Mouse (Mus musculus): ENCODE measurements around the gene Krt14. TPM values are rescaled to one million over a fixed set of nuclear protein-coding genes. Genes with fewer than 3 reads are reported as not detected.
"Not testable (repeated sequence)": the region's sequence is repeated elsewhere in the genome, so short reads cannot be mapped to it uniquely, and the experiment has no call there.

The Krt14 gene
- polyA plus RNA-seq (2016; fragmentation: Nextera tagmentation; extraction: Ambion mirVana), result 1.5 and 1.9 TPM in 2 replicates

- DNase-seq (ENCODE audit: low spot score), result no peak
- Histone ChIP-seq H3K27me3 (ENCODE audit: insufficient read depth, poor library complexity, severe bottlenecking) (no peaks in the 10 kb centered on the region), H3K9me3 (no peaks in the 10 kb centered on the region), H3K4me1 (replicated peaks) (no peaks in the 10 kb centered on the region), H3K36me3 (no peaks in the 10 kb centered on the region), H3K27ac (no peak within 1 kb of the TSS), H3K4me3 (no peak within 1 kb of the TSS)
- 93% methylated on average over 8 of the region's 8 CpGs for WGBS
Observed at GRCm38 (mm10) chr11:100207498-100207897, at the start of gene Krt14. Krt14 (minus strand) TSS chr11:100207548.

GRCm38 (mm10) chr11:100255514-100255913, 48.2 kb upstream of the Krt14 start:
- Histone ChIP-seq H3K27ac (no peak overlapping the region), H3K9me3 (no peaks in the 10 kb centered on the region), H3K4me1 (replicated peaks) (peaks cover 7% of the 10 kb centered on the region; the same call in 1 of the 2 replicates), H3K27me3 (ENCODE audit: insufficient read depth, poor library complexity, severe bottlenecking) (no peaks in the 10 kb centered on the region), H3K4me3 (no peak overlapping the region), H3K36me3 (no peaks in the 10 kb centered on the region)
- 92% methylated on average over 6 of the region's 6 CpGs for WGBS
- no peak for DNase-seq (ENCODE audit: low spot score)

- H3K9me3 ChIP-seq, result no peaks in the 10 kb centered on the region
- DNase-seq (ENCODE audit: low spot score), result no peak
- peaks cover 7% of the 10 kb centered on the region; the same call in 1 of the 2 replicates for H3K4me1 ChIP-seq (replicated peaks)
- no peak overlapping the region for H3K27ac ChIP-seq
- H3K4me3 ChIP-seq, result no peak overlapping the region
- no peaks in the 10 kb centered on the region for H3K36me3 ChIP-seq
- WGBS, result 68% methylated on average over 5 of the region's 5 CpGs
- no peaks in the 10 kb centered on the region for H3K27me3 ChIP-seq (ENCODE audit: insufficient read depth, poor library complexity, severe bottlenecking)
Observed at GRCm38 (mm10) chr11:100254360-100255090, 47.2 kb upstream of the Krt14 start.

GRCm38 (mm10) chr11:100248852-100249465, 41.6 kb upstream of the Krt14 start, which contains the start of gene Krt16:
Krt16 (minus strand) TSS chr11:100248902.
- no peak for DNase-seq (ENCODE audit: low spot score)
- no peaks in the 10 kb centered on the region for H3K4me1 ChIP-seq (replicated peaks)
- no peaks in the 10 kb centered on the region for H3K27me3 ChIP-seq (ENCODE audit: insufficient read depth, poor library complexity, severe bottlenecking)
- H3K4me3 ChIP-seq, result no peak within 1 kb of the TSS
- WGBS, result 85% methylated on average over 7 of the region's 7 CpGs
- no peak within 1 kb of the TSS for H3K27ac ChIP-seq
- H3K36me3 ChIP-seq, result no peaks in the 10 kb centered on the region
- no peaks in the 10 kb centered on the region for H3K9me3 ChIP-seq

- H3K4me1 ChIP-seq (replicated peaks); DNase-seq (ENCODE audit: low spot score): not testable (repeated sequence)
- WGBS, result 71% methylated on average over 7 of the region's 7 CpGs
Observed at GRCm38 (mm10) chr11:100246471-100246870, 39.1 kb upstream of the Krt14 start.

GRCm38 (mm10) chr11:100240272-100240671, 32.9 kb upstream of the Krt14 start:
- H3K4me1 ChIP-seq (replicated peaks); DNase-seq (ENCODE audit: low spot score); H3K27ac ChIP-seq; H3K27me3 ChIP-seq (ENCODE audit: insufficient read depth, poor library complexity, severe bottlenecking); H3K36me3 ChIP-seq; H3K4me3 ChIP-seq; H3K9me3 ChIP-seq: not testable (repeated sequence)
- 88% methylated on average over 4 of the region's 4 CpGs for WGBS

More at GRCm38 (mm10) chr11:100246471-100246870, 39.1 kb upstream of the Krt14 start:
- H3K36me3 ChIP-seq; H3K27me3 ChIP-seq (ENCODE audit: insufficient read depth, poor library complexity, severe bottlenecking); H3K4me3 ChIP-seq; H3K27ac ChIP-seq; H3K9me3 ChIP-seq: not testable (repeated sequence)

- H3K27me3 ChIP-seq (ENCODE audit: insufficient read depth, poor library complexity, severe bottlenecking), result no peaks in the 10 kb centered on the region
- H3K4me3 ChIP-seq, result no peak overlapping the region
- H3K9me3 ChIP-seq, result peaks cover 7% of the 10 kb centered on the region; the same call in 1 of the 2 replicates
- no peak overlapping the region for H3K27ac ChIP-seq
- no peaks in the 10 kb centered on the region for H3K4me1 ChIP-seq (replicated peaks)
- WGBS, result 82% methylated on average over 8 of the region's 8 CpGs
- no peak for DNase-seq (ENCODE audit: low spot score)
- no peaks in the 10 kb centered on the region for H3K36me3 ChIP-seq
Observed at GRCm38 (mm10) chr11:100221741-100222140, 14.4 kb upstream of the Krt14 start.

GRCm38 (mm10) chr11:100219304-100219703, 12.0 kb upstream of the Krt14 start:
- H3K36me3 ChIP-seq, result no peaks in the 10 kb centered on the region
- WGBS, result 87% methylated on average over 4 of the region's 4 CpGs
- no peaks in the 10 kb centered on the region for H3K4me1 ChIP-seq (replicated peaks)
- no peak overlapping the region for H3K4me3 ChIP-seq
- H3K9me3 ChIP-seq, result no peaks in the 10 kb centered on the region
- H3K27ac ChIP-seq, result no peak overlapping the region
- H3K27me3 ChIP-seq (ENCODE audit: insufficient read depth, poor library complexity, severe bottlenecking), result no peaks in the 10 kb centered on the region
- DNase-seq (ENCODE audit: low spot score), result no peak

GRCm38 (mm10) chr11:100208542-100208941, 1.2 kb upstream of the Krt14 start:
- WGBS, result 71% methylated on average over 6 of the region's 6 CpGs
- H3K4me3 ChIP-seq, result no peak overlapping the region
- DNase-seq (ENCODE audit: low spot score), result no peak
- H3K27me3 ChIP-seq (ENCODE audit: insufficient read depth, poor library complexity, severe bottlenecking), result no peaks in the 10 kb centered on the region
- H3K9me3 ChIP-seq, result no peaks in the 10 kb centered on the region
- no peaks in the 10 kb centered on the region for H3K36me3 ChIP-seq
- H3K27ac ChIP-seq, result no peak overlapping the region
- no peaks in the 10 kb centered on the region for H3K4me1 ChIP-seq (replicated peaks)

- Histone ChIP-seq H3K27me3 (ENCODE audit: insufficient read depth, poor library complexity, severe bottlenecking) (no peaks in the 10 kb centered on the region), H3K4me1 (replicated peaks) (no peaks in the 10 kb centered on the region)
- peak; percentile 38 for DNase-seq (ENCODE audit: low spot score)
Observed at GRCm38 (mm10) chr11:100203448-100203847, 3.9 kb downstream of the Krt14 start.

GRCm38 (mm10) chr11:100202906-100203305, 4.4 kb downstream of the Krt14 start:
- Histone ChIP-seq H3K27ac (no peak overlapping the region), H3K27me3 (ENCODE audit: insufficient read depth, poor library complexity, severe bottlenecking) (no peaks in the 10 kb centered on the region), H3K36me3 (no peaks in the 10 kb centered on the region), H3K4me1 (replicated peaks) (no peaks in the 10 kb centered on the region), H3K9me3 (no peaks in the 10 kb centered on the region), H3K4me3 (no peak overlapping the region)
- no peak for DNase-seq (ENCODE audit: low spot score)
- WGBS, result 87% methylated on average over 4 of the region's 4 CpGs

More at GRCm38 (mm10) chr11:100203448-100203847, 3.9 kb downstream of the Krt14 start:
- Histone ChIP-seq H3K9me3 (no peaks in the 10 kb centered on the region), H3K4me3 (no peak overlapping the region), H3K36me3 (no peaks in the 10 kb centered on the region), H3K27ac (no peak overlapping the region)
- WGBS, result 17% methylated on average over 6 of the region's 6 CpGs

- H3K4me3 ChIP-seq, result no peak overlapping the region
- peak; percentile 10 for DNase-seq (ENCODE audit: low spot score)
- WGBS, result 46% methylated on average over 8 of the region's 8 CpGs
- H3K9me3 ChIP-seq, result no peaks in the 10 kb centered on the region
- H3K27ac ChIP-seq, result no peak overlapping the region
- no peaks in the 10 kb centered on the region for H3K36me3 ChIP-seq
- H3K4me1 ChIP-seq (replicated peaks), result no peaks in the 10 kb centered on the region
- no peaks in the 10 kb centered on the region for H3K27me3 ChIP-seq (ENCODE audit: insufficient read depth, poor library complexity, severe bottlenecking)
Observed at GRCm38 (mm10) chr11:100200104-100200820, 7.1 kb downstream of the Krt14 start.

GRCm38 (mm10) chr11:100198666-100199065, 8.7 kb downstream of the Krt14 start:
- H3K4me1 ChIP-seq (replicated peaks), result no peaks in the 10 kb centered on the region
- DNase-seq (ENCODE audit: low spot score), result no peak
- 76% methylated on average over 4 of the region's 4 CpGs for WGBS

More at GRCm38 (mm10) chr11:100198666-100199065, 8.7 kb downstream of the Krt14 start:
- Histone ChIP-seq H3K4me3 (no peak overlapping the region), H3K27ac (no peak overlapping the region), H3K36me3 (no peaks in the 10 kb centered on the region), H3K27me3 (ENCODE audit: insufficient read depth, poor library complexity, severe bottlenecking) (no peaks in the 10 kb centered on the region), H3K9me3 (no peaks in the 10 kb centered on the region)

Data from hindbrain, embryonic 10.5 days (tissue).